Mouse (Mus musculus) testis, adult 2 months (tissue): Measurements from ENCODE around the gene Nat8f5.

Experiments
- CTCF ChIP-seq: fragments of 200-500 bp; IDR thresholded peaks from 2 replicates; pipeline ENCODE4 v1.5.1; 2012; ENCODE audit warnings: low read depth, mild to moderate bottlenecking, inconsistent platforms, low read length, moderate library complexity; ENCODE audit not compliant: control insufficient read depth, insufficient read depth, insufficient replicate concordance
- POLR2A ChIP-seq: fragments of 200-500 bp; IDR thresholded peaks from 2 replicates; pipeline ENCODE4 v1.6.1; 2012; ENCODE audit warnings: low read depth, mild to moderate bottlenecking, inconsistent platforms, low read length, moderate library complexity; ENCODE audit not compliant: control insufficient read depth

DNA sequence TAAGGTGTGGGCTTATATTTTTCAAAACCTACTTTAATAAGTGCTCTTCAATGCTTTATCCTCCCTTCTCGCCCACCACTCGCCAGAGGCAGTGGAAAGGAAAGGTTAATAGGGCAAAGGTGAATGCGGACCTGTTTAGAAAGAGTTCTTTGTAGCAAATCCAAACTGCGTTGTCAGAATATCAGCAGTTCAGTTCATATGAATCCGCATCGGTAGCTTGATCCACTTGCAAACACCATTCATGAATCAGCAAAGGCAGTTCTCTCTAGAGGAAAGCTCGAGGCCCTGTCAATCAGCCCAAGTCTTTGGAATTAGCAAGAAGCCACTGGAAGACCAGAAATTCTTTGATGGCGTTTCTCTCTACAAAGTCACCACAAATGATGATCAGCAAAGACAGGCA, 17.9 kb upstream of the Nat8f5 start:
- no peak for TF ChIP-seq POLR2A
- TF ChIP-seq CTCF, result no peak
